Mouse (Mus musculus): ENCODE data around the gene Acvr1. TPM values are rescaled to one million over a fixed set of nuclear protein-coding genes. Genes with fewer than 3 reads are reported as not detected.
A peak's percentile ranks its signal among the peaks of the same experiment; 100 is the strongest.

Gene Acvr1
- polyA plus RNA-seq, 1 experiment = 5.0 TPM

DNA sequence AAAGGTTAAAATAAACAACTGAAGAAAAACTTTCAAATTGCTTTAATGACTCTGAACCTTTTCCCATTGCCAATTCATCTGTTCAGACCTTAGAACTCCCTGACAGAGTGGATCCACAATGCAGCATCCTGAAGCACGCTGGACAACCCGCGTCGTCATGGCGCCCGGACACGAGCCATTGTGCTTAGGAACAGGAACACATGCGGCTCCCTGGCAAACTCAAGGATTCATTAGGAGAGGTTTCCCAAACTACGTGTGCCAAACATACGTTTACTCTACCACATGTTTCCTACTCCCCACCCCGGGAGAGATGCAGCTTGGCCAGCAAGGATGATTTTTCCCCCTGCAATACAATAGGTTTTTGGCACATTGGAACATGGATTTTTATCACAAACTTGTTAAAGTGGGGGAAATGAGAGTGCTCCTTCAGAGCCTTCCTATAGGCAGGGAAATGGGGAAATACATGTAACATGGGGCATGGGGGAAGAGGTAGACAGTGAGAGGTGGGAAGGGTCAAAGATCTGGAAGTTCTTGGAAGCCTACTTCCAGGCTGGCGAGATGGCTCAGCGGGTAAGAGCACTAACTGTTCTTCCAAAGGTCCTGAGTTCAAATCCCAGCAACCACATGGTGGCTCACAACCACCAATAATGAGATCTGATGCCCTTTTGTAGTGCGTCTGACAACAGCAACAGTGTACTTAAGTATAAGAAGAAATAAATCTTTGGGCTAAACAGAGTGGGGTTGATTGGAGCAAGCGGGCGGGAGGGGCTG is 112.7 kb downstream of the Acvr1 start:
- Histone ChIP-seq H3K4me1 (ENCODE audit: control insufficient read depth, insufficient read depth, insufficient read length, low read length) (no peaks in the 10 kb centered on the region), H3K27ac (replicated peaks; ENCODE audit: low read depth, low read length) (no peak overlapping the region), H3K4me3 (ENCODE audit: insufficient read depth, low read depth, low read length) (no peak overlapping the region)

GRCm38 (mm10) chr2:58447001-58447400 is 120.0 kb downstream of the Acvr1 start:
- H3K4me3 ChIP-seq (ENCODE audit: insufficient read depth, low read depth, low read length) = no peak overlapping the region
- H3K27ac ChIP-seq (replicated peaks; ENCODE audit: low read depth, low read length) = no peak overlapping the region
- H3K4me1 ChIP-seq (ENCODE audit: control insufficient read depth, insufficient read depth, insufficient read length, low read length) = no peaks in the 10 kb centered on the region

DNA sequence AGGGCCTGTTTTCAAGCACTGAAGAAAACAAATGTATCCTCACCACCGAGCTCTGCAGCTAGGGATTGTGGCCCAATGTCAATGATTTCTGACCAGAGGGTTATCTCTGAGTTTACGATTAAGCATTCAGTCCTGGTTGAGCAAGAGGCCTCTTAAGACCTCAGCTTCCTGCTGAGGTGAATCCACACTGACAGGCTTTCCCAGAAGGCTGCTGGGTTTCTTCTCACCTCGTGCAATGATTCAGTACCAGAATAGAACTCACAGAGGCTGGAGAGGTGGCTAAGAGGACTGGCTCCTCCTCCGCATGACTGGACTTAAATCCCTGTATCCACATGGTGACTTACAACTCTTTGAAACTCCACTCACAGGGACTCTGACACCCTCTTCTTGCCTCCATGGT is 123.8 kb downstream of the Acvr1 start:
- H3K4me3 ChIP-seq (ENCODE audit: insufficient read depth, low read depth, low read length) = no peak overlapping the region

DNA sequence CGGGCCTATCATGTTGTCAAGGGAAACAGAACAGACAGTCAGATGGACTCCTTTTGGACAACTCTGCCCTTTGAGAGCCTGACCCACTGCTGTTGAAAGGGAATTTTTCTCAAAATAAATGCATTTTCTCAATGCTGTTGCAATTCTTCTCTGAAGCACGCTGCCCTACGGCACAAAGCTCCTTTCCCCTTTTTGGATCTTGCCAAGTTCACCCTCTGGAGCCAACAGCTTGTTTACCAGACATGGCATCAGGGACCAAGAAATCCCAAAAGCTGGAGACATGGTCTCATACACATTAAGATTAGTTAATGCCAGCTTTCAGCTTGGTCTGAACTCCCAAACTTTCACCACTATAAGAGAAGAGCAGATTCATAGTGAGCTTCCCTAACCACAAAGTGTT is 130.0 kb downstream of the Acvr1 start:
- Histone ChIP-seq H3K4me1 (ENCODE audit: control insufficient read depth, insufficient read depth, insufficient read length, low read length) (no peaks in the 10 kb centered on the region; the same call in 1 of the 2 replicates), H3K4me3 (ENCODE audit: insufficient read depth, low read depth, low read length) (no peak overlapping the region)

More for the DNA sequence above, 123.8 kb downstream of the Acvr1 start:
- no peak overlapping the region for H3K27ac ChIP-seq (replicated peaks; ENCODE audit: low read depth, low read length)
- H3K4me1 ChIP-seq (ENCODE audit: control insufficient read depth, insufficient read depth, insufficient read length, low read length) = no peaks in the 10 kb centered on the region

DNA sequence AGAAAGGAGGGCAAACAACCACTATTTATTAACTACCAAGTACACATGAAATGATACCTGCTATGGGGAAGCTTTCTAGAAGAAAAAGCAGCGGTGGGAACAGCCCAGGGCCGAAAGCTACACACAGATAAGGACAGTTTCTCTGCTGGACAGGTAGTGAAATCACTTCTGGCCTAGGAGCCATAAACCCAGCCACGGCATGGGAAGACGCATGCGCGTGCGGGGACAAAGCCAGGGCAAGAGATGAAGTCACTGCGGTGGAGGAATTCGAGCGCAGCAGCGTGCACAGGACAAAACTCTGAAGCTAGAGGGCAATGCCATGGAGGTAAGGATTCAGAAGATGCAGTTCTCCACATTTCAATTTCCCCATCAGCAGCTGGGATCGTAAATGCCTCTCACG is 131.4 kb downstream of the Acvr1 start:
- Histone ChIP-seq H3K4me1 (ENCODE audit: control insufficient read depth, insufficient read depth, insufficient read length, low read length) (no peaks in the 10 kb centered on the region; the same call in 1 of the 2 replicates), H3K4me3 (ENCODE audit: insufficient read depth, low read depth, low read length) (no peak overlapping the region), H3K27ac (replicated peaks; ENCODE audit: low read depth, low read length) (no peak overlapping the region)

More for the DNA sequence above, 130.0 kb downstream of the Acvr1 start:
- H3K27ac ChIP-seq (replicated peaks; ENCODE audit: low read depth, low read length) = peak overlapping the region; percentile 61

DNA sequence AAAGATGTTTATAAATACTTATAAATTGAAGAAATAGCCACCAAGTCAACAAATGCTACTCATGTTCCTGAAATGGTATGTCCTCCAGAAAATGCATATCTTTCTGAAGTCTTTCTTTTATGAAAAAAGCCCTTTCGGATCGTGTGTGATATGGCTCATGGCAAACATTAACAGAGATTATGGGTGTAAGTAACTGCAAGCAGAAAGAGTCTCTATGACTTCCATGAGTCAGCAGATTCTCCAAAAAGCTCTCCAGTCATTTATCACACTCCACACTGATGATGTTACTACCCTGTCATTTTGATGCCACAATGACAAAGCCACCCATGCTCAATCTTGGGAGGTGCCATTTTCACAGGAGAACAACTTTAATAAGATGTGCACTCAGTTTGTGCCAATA is 132.5 kb downstream of the Acvr1 start:
- Histone ChIP-seq H3K4me1 (ENCODE audit: control insufficient read depth, insufficient read depth, insufficient read length, low read length) (no peaks in the 10 kb centered on the region; the same call in 1 of the 2 replicates), H3K27ac (replicated peaks; ENCODE audit: low read depth, low read length) (no peak overlapping the region; the same call in 1 of the 2 replicates), H3K4me3 (ENCODE audit: insufficient read depth, low read depth, low read length) (no peak overlapping the region)

DNA sequence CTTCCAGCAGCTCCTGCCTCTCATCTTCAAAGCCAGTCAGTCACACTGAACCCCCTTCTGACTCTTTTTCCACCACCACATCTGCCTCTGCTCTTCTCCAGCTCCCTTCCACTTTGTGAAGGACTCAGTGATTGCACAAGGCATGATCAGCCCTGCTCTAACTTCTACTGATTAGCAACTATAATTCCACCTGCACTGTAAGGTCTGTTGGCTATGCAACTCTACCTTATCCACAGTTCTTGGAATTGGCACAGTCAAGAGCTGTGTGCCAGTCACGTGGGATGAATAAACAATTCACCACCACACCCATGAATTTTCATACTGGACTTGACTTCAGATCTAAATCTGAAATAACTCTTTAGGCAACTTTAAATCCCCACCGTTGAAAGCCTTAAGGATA is 133.6 kb downstream of the Acvr1 start:
- no peak overlapping the region for H3K27ac ChIP-seq (replicated peaks; ENCODE audit: low read depth, low read length)
- H3K4me3 ChIP-seq (ENCODE audit: insufficient read depth, low read depth, low read length) = no peak overlapping the region
- no peaks in the 10 kb centered on the region; the same call in 1 of the 2 replicates for H3K4me1 ChIP-seq (ENCODE audit: control insufficient read depth, insufficient read depth, insufficient read length, low read length)

DNA sequence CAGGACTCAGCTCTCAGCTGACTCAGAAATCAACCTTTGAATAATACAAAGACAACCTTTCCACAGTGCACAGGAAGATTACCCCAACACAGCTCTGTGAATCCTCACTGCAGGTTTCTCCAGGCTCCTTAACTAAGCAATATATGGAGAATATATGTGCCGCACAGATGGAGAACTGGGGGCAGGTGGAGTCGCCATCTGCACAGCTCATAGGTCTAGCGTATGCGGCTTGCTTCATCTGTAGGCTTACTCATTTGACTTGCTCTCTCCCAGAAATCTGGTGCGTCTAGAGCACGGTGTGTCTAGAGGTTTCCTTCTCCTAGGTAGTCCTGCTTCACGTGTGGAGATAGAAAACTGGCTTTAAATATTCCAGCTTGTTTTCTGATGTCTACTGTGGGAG is 134.7 kb downstream of the Acvr1 start:
- Histone ChIP-seq H3K4me3 (ENCODE audit: insufficient read depth, low read depth, low read length) (no peak overlapping the region), H3K4me1 (ENCODE audit: control insufficient read depth, insufficient read depth, insufficient read length, low read length) (no peaks in the 10 kb centered on the region; the same call in 1 of the 2 replicates), H3K27ac (replicated peaks; ENCODE audit: low read depth, low read length) (no peak overlapping the region)

DNA sequence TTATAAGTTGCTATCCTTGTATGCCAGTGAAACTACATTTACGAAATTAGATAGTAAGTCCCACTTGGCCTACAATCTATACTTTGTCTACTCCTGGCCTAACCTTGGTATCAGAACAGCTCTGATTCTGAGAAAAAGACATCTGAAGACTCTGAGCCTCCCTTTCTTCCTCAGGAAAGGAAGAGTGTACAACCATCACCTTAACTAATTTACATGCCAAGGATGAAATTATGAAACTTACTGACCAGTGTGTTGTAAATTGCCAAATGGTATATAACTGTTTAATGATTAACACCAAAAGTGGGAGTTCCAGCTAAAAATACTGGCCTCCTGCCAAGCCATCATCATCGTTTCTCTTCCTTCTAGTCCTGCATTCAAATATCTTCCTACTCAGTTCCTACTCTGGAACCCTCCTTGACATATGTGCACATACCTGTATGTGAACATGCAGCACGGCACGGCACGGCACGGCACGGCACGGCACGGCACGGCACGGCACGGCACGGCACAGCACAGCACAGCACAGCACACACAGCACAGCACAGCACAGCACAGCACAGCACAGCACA is 141.4 kb downstream of the Acvr1 start:
- no peak overlapping the region for H3K27ac ChIP-seq (replicated peaks; ENCODE audit: low read depth, low read length)
- no peak overlapping the region for H3K4me3 ChIP-seq (ENCODE audit: insufficient read depth, low read depth, low read length)

GRCm38 (mm10) chr2:58423319-58423718 is 143.6 kb downstream of the Acvr1 start:
- Histone ChIP-seq H3K4me3 (ENCODE audit: insufficient read depth, low read depth, low read length) (no peak overlapping the region), H3K4me1 (ENCODE audit: control insufficient read depth, insufficient read depth, insufficient read length, low read length) (peaks cover 3% of the 10 kb centered on the region; the same call in 1 of the 2 replicates), H3K27ac (replicated peaks; ENCODE audit: low read depth, low read length) (no peak overlapping the region)

More for the DNA sequence above, 141.4 kb downstream of the Acvr1 start:
- H3K4me1 ChIP-seq (ENCODE audit: control insufficient read depth, insufficient read depth, insufficient read length, low read length) = no peaks in the 10 kb centered on the region

DNA sequence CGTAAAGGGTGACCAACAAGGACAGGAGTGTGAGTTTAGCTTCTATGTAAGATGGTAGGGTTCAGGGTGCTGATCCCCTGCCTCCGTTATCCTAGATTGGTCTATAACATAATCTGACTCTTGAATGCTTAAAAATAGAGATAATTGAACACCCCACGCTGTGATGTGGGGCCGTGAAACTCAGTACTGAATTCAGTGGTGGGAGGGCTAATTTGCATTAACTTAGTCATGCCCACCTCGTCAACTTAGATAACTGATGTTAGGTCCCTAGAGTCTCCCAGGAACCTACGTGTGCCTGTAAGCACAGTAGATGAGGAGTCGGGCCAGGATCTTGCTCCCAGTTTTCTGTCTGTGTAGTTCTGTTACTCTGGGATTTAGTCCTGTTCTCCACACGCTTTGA is 147.4 kb downstream of the Acvr1 start:
- H3K27ac ChIP-seq (replicated peaks; ENCODE audit: low read depth, low read length) = peak overlapping the region; percentile 87
- H3K4me3 ChIP-seq (ENCODE audit: insufficient read depth, low read depth, low read length) = no peak overlapping the region
- peaks cover 5% of the 10 kb centered on the region; the same call in 1 of the 2 replicates for H3K4me1 ChIP-seq (ENCODE audit: control insufficient read depth, insufficient read depth, insufficient read length, low read length)

GRCm38 (mm10) chr2:58418109-58418508 is 148.8 kb downstream of the Acvr1 start:
- H3K27ac ChIP-seq (replicated peaks; ENCODE audit: low read depth, low read length) = peak overlapping the region; percentile 50
- peaks cover 5% of the 10 kb centered on the region; the same call in 1 of the 2 replicates for H3K4me1 ChIP-seq (ENCODE audit: control insufficient read depth, insufficient read depth, insufficient read length, low read length)
- no peak overlapping the region for H3K4me3 ChIP-seq (ENCODE audit: insufficient read depth, low read depth, low read length)

- no peak overlapping the region for H3K4me3 ChIP-seq (ENCODE audit: insufficient read depth, low read depth, low read length)
- H3K27ac ChIP-seq (replicated peaks; ENCODE audit: low read depth, low read length) = peak overlapping the region; percentile 50
- peaks cover 5% of the 10 kb centered on the region; the same call in 1 of the 2 replicates for H3K4me1 ChIP-seq (ENCODE audit: control insufficient read depth, insufficient read depth, insufficient read length, low read length)
Measured at GRCm38 (mm10) chr2:58417684-58418083, 149.3 kb downstream of the Acvr1 start.

DNA sequence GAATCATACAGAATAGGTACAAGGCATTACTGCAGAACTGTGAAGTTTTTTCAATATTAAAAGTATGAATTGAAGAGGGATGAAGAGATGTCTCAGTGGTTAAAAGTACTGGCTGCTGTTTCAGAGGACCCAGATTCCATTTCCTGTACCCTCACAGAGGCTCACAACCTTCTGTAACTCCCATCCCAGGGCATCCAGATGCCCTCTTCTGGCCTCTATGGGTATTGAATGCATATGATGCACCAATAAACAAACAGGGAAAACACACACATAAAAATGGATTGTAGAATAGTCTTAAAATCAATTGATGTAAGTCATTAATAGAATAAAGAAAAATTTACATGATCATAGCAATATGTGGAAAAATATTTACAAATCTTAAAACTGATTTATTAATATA is 151.9 kb downstream of the Acvr1 start:
- Histone ChIP-seq H3K4me1 (ENCODE audit: control insufficient read depth, insufficient read depth, insufficient read length, low read length) (peaks cover 5% of the 10 kb centered on the region; the same call in 1 of the 2 replicates), H3K4me3 (ENCODE audit: insufficient read depth, low read depth, low read length) (no peak overlapping the region), H3K27ac (replicated peaks; ENCODE audit: low read depth, low read length) (no peak overlapping the region)

DNA sequence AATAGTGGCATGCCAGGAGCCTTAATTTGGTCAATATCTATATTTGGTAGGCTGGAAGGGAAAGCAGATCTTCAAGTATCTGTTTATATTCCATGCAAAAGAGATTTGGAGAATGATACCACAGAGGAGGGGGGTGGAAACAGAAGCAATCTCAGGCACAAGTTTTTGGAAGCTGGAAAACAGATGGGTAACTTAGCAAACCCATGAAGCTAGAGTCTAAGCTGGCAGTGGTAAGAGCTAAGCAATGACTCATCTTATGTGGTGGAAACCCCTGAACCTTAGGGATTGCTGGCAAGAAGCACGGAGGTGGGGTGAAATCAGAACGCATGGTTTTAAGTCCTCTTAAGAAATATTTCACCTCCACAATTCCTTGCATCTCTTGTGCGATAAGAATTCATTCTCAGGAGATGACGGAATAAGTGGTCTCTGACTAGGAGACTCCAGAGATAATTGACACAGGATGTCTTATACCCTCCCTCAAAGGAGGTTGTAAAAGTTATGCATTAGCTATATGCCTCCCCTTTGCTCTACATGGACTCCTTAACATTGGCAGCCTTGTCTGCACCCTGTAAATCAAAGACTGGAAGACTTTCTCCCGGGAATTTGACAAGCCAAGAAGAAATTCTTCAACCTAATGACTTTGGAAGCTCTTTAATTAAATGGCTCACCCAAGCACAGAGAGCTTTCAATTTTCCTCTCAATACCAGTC is 157.9 kb downstream of the Acvr1 start:
- peak overlapping the region; percentile 59 for H3K27ac ChIP-seq (replicated peaks; ENCODE audit: low read depth, low read length)
- H3K4me1 ChIP-seq (ENCODE audit: control insufficient read depth, insufficient read depth, insufficient read length, low read length) = no peaks in the 10 kb centered on the region; the same call in 1 of the 2 replicates
- no peak overlapping the region for H3K4me3 ChIP-seq (ENCODE audit: insufficient read depth, low read depth, low read length)

Measured in brown adipose tissue, adult 24 weeks (tissue).